Mouse (Mus musculus) erythroblast, embryonic 14.5 days (primary cell): ENCODE results near the gene Pcid2.

Source experiments
- GATA1 ChIP-seq: IDR thresholded peaks from 2 replicates; pipeline ENCODE4 v1.6.1; 2012; ENCODE audit warnings: low read length, inconsistent platforms, mixed read lengths
- TAL1 ChIP-seq: IDR thresholded peaks from 3 replicates; pipeline ENCODE4 v1.6.1; 2012; ENCODE audit warnings: low read length, inconsistent platforms, mixed read lengths

DNA sequence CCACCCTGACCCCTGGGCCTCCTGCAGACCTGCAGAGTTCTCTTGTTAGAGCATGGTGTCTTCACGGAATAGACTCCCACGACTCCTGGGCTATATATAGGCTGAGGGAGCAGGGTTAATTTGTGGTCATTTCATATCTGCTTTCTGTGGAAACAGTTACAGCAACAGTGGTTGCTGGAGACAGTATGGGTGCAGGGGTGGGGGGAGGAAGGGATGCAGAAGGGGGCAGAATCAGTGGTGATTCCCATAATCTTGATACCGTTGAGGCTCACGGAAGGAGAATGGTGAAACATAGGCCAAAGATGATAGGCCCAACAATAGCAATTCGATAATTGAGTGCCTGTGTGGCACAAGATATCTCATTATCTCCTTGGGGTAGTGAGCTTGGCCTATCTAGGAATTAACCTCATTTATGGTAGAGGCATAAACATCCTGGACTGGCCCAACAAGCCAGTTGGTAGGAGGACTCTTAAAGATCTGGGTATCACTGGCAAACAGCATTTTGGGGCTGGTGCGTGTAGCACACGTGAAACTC, 17.7 kb upstream of the Pcid2 start:
- TF ChIP-seq GATA1 (no peak), TAL1 (no peak)
